Mouse (Mus musculus): ENCODE measurements at regions not wholly inside any gene's neighbourhood (a gene's known extent, or its start where the extent isn't known, plus 50 kb on each side); places are given as distances from the start of the nearest gene placed in this dataset.

GRCm38 (mm10) chr5:133365771-133366170, 733.7 kb upstream of the Castor2 start:
- Histone ChIP-seq H3K4me3 (no peak overlapping the region), H3K27me3 (ENCODE audit: low read depth, poor library complexity, severe bottlenecking) (no peaks in the 10 kb centered on the region), H3K27ac (replicated peaks) (no peak overlapping the region), H3K9me3 (replicated peaks) (no peaks in the 10 kb centered on the region), H3K4me1 (peaks cover 7% of the 10 kb centered on the region), H3K36me3 (no peaks in the 10 kb centered on the region)
- peak; percentile 56 for DNase-seq (ENCODE audit: low spot score)
- 82% methylated on average over 3 of the region's 3 CpGs for WGBS

- 95% methylated on average over 3 of the region's 3 CpGs for WGBS
- Histone ChIP-seq H3K36me3 (no peaks in the 10 kb centered on the region), H3K4me1 (peaks cover 5% of the 10 kb centered on the region; the same call in 1 of the 2 replicates), H3K9me3 (replicated peaks) (no peaks in the 10 kb centered on the region), H3K27me3 (ENCODE audit: low read depth, poor library complexity, severe bottlenecking) (no peaks in the 10 kb centered on the region), H3K4me3 (no peak overlapping the region), H3K27ac (replicated peaks) (no peak overlapping the region)
- DNase-seq (ENCODE audit: low spot score): no peak
These were observed 752.0 kb upstream of the Castor2 start for GRCm38 (mm10) chr5:133347516-133347915.

- H3K36me3 ChIP-seq: no peaks in the 10 kb centered on the region
- no peak for DNase-seq (ENCODE audit: low spot score)
- H3K4me1 ChIP-seq: no peaks in the 10 kb centered on the region
- no peak overlapping the region for H3K27ac ChIP-seq (replicated peaks)
- WGBS: 86% methylated on average over 3 of the region's 3 CpGs
- no peak overlapping the region for H3K4me3 ChIP-seq
- no peaks in the 10 kb centered on the region for H3K27me3 ChIP-seq (ENCODE audit: low read depth, poor library complexity, severe bottlenecking)
- no peaks in the 10 kb centered on the region for H3K9me3 ChIP-seq (replicated peaks)
These were observed 757.5 kb upstream of the Castor2 start for GRCm38 (mm10) chr5:133341973-133342372.

- Histone ChIP-seq H3K4me1 (no peaks in the 10 kb centered on the region), H3K27me3 (ENCODE audit: low read depth, poor library complexity, severe bottlenecking) (no peaks in the 10 kb centered on the region), H3K9me3 (replicated peaks) (no peaks in the 10 kb centered on the region), H3K4me3 (no peak overlapping the region), H3K36me3 (no peaks in the 10 kb centered on the region), H3K27ac (replicated peaks) (no peak overlapping the region)
- DNase-seq (ENCODE audit: low spot score): no peak
- 82% methylated on average over 2 of the region's 2 CpGs for WGBS
These were observed 777.5 kb upstream of the Auts2 start for GRCm38 (mm10) chr5:133320626-133321025.

- DNase-seq (ENCODE audit: low spot score): no peak
- no peaks in the 10 kb centered on the region for H3K4me1 ChIP-seq
- no peaks in the 10 kb centered on the region for H3K36me3 ChIP-seq
- H3K27ac ChIP-seq (replicated peaks): no peak overlapping the region
- 97% methylated on average over 1 of the region's 1 CpGs for WGBS
- no peaks in the 10 kb centered on the region for H3K9me3 ChIP-seq (replicated peaks)
- H3K27me3 ChIP-seq (ENCODE audit: low read depth, poor library complexity, severe bottlenecking): no peaks in the 10 kb centered on the region
- H3K4me3 ChIP-seq: no peak overlapping the region
These were observed 777.1 kb upstream of the Auts2 start for GRCm38 (mm10) chr5:133320206-133320605.

- H3K27me3 ChIP-seq (ENCODE audit: low read depth, poor library complexity, severe bottlenecking): no peaks in the 10 kb centered on the region
- no peaks in the 10 kb centered on the region for H3K36me3 ChIP-seq
- no peak overlapping the region for H3K27ac ChIP-seq (replicated peaks)
- 57% methylated on average over 7 of the region's 7 CpGs for WGBS
- no peak for DNase-seq (ENCODE audit: low spot score)
- H3K9me3 ChIP-seq (replicated peaks): no peaks in the 10 kb centered on the region
- H3K4me3 ChIP-seq: no peak overlapping the region
- peaks cover 18% of the 10 kb centered on the region for H3K4me1 ChIP-seq
These were observed 770.9 kb upstream of the Auts2 start for GRCm38 (mm10) chr5:133314031-133314430.

GRCm38 (mm10) chr5:133310979-133311890, 768.1 kb upstream of the Auts2 start:
- Histone ChIP-seq H3K36me3 (no peaks in the 10 kb centered on the region), H3K4me1 (peaks cover 18% of the 10 kb centered on the region), H3K27ac (replicated peaks) (peak overlapping the region; percentile 55), H3K4me3 (no peak overlapping the region), H3K9me3 (replicated peaks) (no peaks in the 10 kb centered on the region), H3K27me3 (ENCODE audit: low read depth, poor library complexity, severe bottlenecking) (no peaks in the 10 kb centered on the region)
- peak; percentile 58 for DNase-seq (ENCODE audit: low spot score)
- WGBS: 27% methylated on average over 6 of the region's 6 CpGs

GRCm38 (mm10) chr5:133267887-133268286, 724.7 kb upstream of the Auts2 start:
- 86% methylated on average over 7 of the region's 7 CpGs for WGBS
- H3K27me3 ChIP-seq (ENCODE audit: low read depth, poor library complexity, severe bottlenecking): no peaks in the 10 kb centered on the region
- no peak overlapping the region for H3K27ac ChIP-seq (replicated peaks)
- H3K4me3 ChIP-seq: no peak overlapping the region
- DNase-seq (ENCODE audit: low spot score): no peak
- H3K4me1 ChIP-seq: no peaks in the 10 kb centered on the region
- no peaks in the 10 kb centered on the region for H3K36me3 ChIP-seq
- H3K9me3 ChIP-seq (replicated peaks): no peaks in the 10 kb centered on the region

- Histone ChIP-seq H3K4me1 (no peaks in the 10 kb centered on the region), H3K36me3 (no peaks in the 10 kb centered on the region), H3K4me3 (no peak overlapping the region), H3K27ac (replicated peaks) (no peak overlapping the region), H3K9me3 (replicated peaks) (no peaks in the 10 kb centered on the region), H3K27me3 (ENCODE audit: low read depth, poor library complexity, severe bottlenecking) (no peaks in the 10 kb centered on the region)
- WGBS: 85% methylated on average over 2 of the region's 2 CpGs
- no peak for DNase-seq (ENCODE audit: low spot score)
These were observed 724.2 kb upstream of the Auts2 start for GRCm38 (mm10) chr5:133267356-133267755.

- DNase-seq (ENCODE audit: low spot score): no peak
- H3K27me3 ChIP-seq (ENCODE audit: low read depth, poor library complexity, severe bottlenecking): no peaks in the 10 kb centered on the region
- H3K36me3 ChIP-seq: no peaks in the 10 kb centered on the region
- no peak overlapping the region for H3K27ac ChIP-seq (replicated peaks)
- no peaks in the 10 kb centered on the region for H3K9me3 ChIP-seq (replicated peaks)
- WGBS: 91% methylated on average over 7 of the region's 7 CpGs
- no peaks in the 10 kb centered on the region for H3K4me1 ChIP-seq
- no peak overlapping the region for H3K4me3 ChIP-seq
These were observed 721.8 kb upstream of the Auts2 start for GRCm38 (mm10) chr5:133264976-133265375.

- no peak overlapping the region for H3K27ac ChIP-seq (replicated peaks)
- no peaks in the 10 kb centered on the region for H3K4me1 ChIP-seq
- H3K27me3 ChIP-seq (ENCODE audit: low read depth, poor library complexity, severe bottlenecking): no peaks in the 10 kb centered on the region
- no peak for DNase-seq (ENCODE audit: low spot score)
- 72% methylated on average over 3 of the region's 3 CpGs for WGBS
- no peaks in the 10 kb centered on the region for H3K36me3 ChIP-seq
- no peak overlapping the region for H3K4me3 ChIP-seq
- H3K9me3 ChIP-seq (replicated peaks): no peaks in the 10 kb centered on the region
These were observed 675.7 kb upstream of the Auts2 start for GRCm38 (mm10) chr5:133218801-133219200.

GRCm38 (mm10) chr5:133198546-133198945, 655.4 kb upstream of the Auts2 start:
- WGBS: 89% methylated on average over 1 of the region's 1 CpGs

GRCm38 (mm10) chr5:133189798-133190571, 646.8 kb upstream of the Auts2 start:
- H3K36me3 ChIP-seq: no peaks in the 10 kb centered on the region
- H3K27me3 ChIP-seq (ENCODE audit: low read depth, poor library complexity, severe bottlenecking): no peaks in the 10 kb centered on the region
- no peak overlapping the region for H3K27ac ChIP-seq (replicated peaks)
- no peak for DNase-seq (ENCODE audit: low spot score)
- no peaks in the 10 kb centered on the region for H3K4me1 ChIP-seq
- H3K4me3 ChIP-seq: no peak overlapping the region
- 91% methylated on average over 8 of the region's 8 CpGs for WGBS
- no peaks in the 10 kb centered on the region for H3K9me3 ChIP-seq (replicated peaks)

More at GRCm38 (mm10) chr5:133198546-133198945, 655.4 kb upstream of the Auts2 start:
- H3K36me3 ChIP-seq: no peaks in the 10 kb centered on the region
- no peak overlapping the region for H3K27ac ChIP-seq (replicated peaks)
- H3K27me3 ChIP-seq (ENCODE audit: low read depth, poor library complexity, severe bottlenecking): no peaks in the 10 kb centered on the region
- H3K9me3 ChIP-seq (replicated peaks): no peaks in the 10 kb centered on the region
- no peak for DNase-seq (ENCODE audit: low spot score)
- H3K4me1 ChIP-seq: no peaks in the 10 kb centered on the region
- no peak overlapping the region for H3K4me3 ChIP-seq
